ENCODE assay signal across 8 mouse cellular contexts in the genomic region with DNA sequence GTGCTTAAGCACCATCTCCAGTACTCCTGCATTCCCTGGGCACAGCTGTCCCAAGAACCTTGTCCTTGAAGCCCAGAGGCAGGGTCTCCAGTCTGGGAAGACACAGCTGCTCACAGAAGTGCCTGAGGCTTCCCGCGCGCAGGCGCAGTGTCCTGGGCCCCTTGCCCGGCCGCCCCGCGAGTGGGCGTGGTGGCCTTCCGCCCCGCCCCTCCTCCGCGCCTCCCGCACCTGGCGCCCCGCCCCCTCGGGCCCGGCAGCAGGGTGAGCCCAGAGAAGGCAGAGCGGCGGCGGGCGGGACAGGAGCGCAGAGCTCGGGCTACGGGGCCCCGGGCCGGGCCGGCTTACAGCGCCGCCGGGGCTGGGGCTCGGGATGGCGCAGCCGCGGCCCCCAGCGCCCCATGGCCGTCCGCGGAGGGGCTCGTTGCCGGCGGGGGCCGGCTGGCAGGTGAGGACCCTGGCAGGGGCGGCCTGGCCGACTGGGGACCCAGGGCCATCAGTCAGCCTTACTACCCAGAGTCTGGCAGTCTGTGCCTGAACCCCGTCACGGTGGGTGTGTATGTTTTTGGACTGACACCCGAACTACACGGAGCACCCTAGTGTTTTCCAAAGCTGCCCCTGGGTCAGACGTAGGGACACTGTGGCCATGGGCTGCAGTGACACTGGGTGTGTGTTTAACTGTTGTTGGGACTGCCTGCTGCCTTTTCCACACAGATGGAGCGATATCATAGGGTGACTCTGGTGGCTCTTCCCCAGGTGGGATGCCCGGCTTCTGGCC. TPM values are rescaled to one million over a fixed set of nuclear protein-coding genes. Genes with fewer than 3 reads are reported as not detected.
DNase-seq lines count a peak whose midpoint lies in the region; ATAC-seq and TF ChIP-seq lines count a peak whose summit lies in the region.
"Had no signal": no experiment of that assay in that cellular context is flagged by ENCODE, and none has a peak within 500 bp of the region (broad histone marks: within the 10 kb centered on the region; RNA-seq: fewer than 3 reads in every experiment).

No protein-coding gene starts in this region.

- no peak for DNase-seq in Patski (ENCODE audit: low read depth, low spot score)
- peak; percentile 71 for DNase-seq in cerebellum, adult 9-11 months
- peak; percentile 75 to 85 for DNase-seq in gastrocnemius, adult 8-10 months (ENCODE audit: low spot score in 2 of 2)
- peak; percentile 95 for DNase-seq in limb, embryonic 11.5 days (ENCODE audit: low spot score)
- peak; percentile 79 to 83 for DNase-seq in spleen, postnatal 14 days (ENCODE audit: low spot score in 2 of 2)

- peak overlapping the region; percentile 84 for H3K4me2 ChIP-seq in hindbrain, embryonic 15.5 days
- peak overlapping the region; percentile 90 for H3K4me2 ChIP-seq in limb, embryonic 11.5 days (ENCODE audit: low read depth, severe bottlenecking)
- peak overlapping the region; percentile 85 for H3K4me2 ChIP-seq in midbrain, embryonic 13.5 days (replicated peaks)

- H3K4me3 ChIP-seq in hindbrain, embryonic 15.5 days, result peak overlapping the region; percentile 51
- peak overlapping the region; percentile 45 for H3K4me3 ChIP-seq in limb, embryonic 11.5 days (ENCODE audit: low read depth, low read length)
- peak overlapping the region; percentile 60 for H3K4me3 ChIP-seq in midbrain, embryonic 13.5 days (replicated peaks)

- in situ Hi-C loops in Patski (cut with MboI; ENCODE audit: low pct_unique_long_range_greater_than_20kb), result no loop called here

- TF ChIP-seq CTCF in Patski (IDR thresholded peaks at IDR 0.05), result no peak

- 0 out of 2 replicates have a peak, but pooled peaks cover 4% of the 10 kb centered on the region for H3K36me3 ChIP-seq in hindbrain, embryonic 15.5 days
- no peaks in the 10 kb centered on the region for H3K36me3 ChIP-seq in limb, embryonic 11.5 days (ENCODE audit: control insufficient read depth, insufficient read depth, low read length)
- 0 out of 2 replicates have a peak, but pooled peaks cover under 1% of the 10 kb centered on the region for H3K36me3 ChIP-seq in midbrain, embryonic 13.5 days

- peaks cover 37% of the 10 kb centered on the region for H3K4me1 ChIP-seq in hindbrain, embryonic 15.5 days (replicated peaks)
- H3K4me1 ChIP-seq in limb, embryonic 11.5 days (ENCODE audit: control insufficient read depth, insufficient read depth, low read length), result 0 out of 2 replicates have a peak, but pooled peaks cover 4% of the 10 kb centered on the region
- H3K4me1 ChIP-seq in midbrain, embryonic 13.5 days (replicated peaks), result peaks cover 42% of the 10 kb centered on the region

- H3K27me3 ChIP-seq in Patski, result no peaks in the 10 kb centered on the region
- no peaks in the 10 kb centered on the region for H3K27me3 ChIP-seq in hindbrain, embryonic 15.5 days
- H3K27me3 ChIP-seq in limb, embryonic 11.5 days (ENCODE audit: control insufficient read depth, insufficient read depth, low read length), result peaks cover 2% of the 10 kb centered on the region; the same call in 1 of the 2 replicates
- peaks cover 6% of the 10 kb centered on the region; the same call in 1 of the 2 replicates for H3K27me3 ChIP-seq in midbrain, embryonic 13.5 days

- no peak overlapping the region for H3K27ac ChIP-seq in hindbrain, embryonic 15.5 days (replicated peaks)
- H3K27ac ChIP-seq in limb, embryonic 11.5 days (replicated peaks; ENCODE audit: low read depth, low read length), result no peak overlapping the region
- peak overlapping the region; percentile 51; the same call in 1 of the 2 replicates for H3K27ac ChIP-seq in midbrain, embryonic 13.5 days
- H3K27ac ChIP-seq: macrophage had no signal

- 4% methylated on average over 48 of the region's 52 CpGs for WGBS in hindbrain, embryonic 15.5 days
- WGBS in limb, embryonic 11.5 days, result 6% methylated on average over 32 of the region's 52 CpGs
- 3% methylated on average over 52 of the region's 52 CpGs for WGBS in midbrain, embryonic 13.5 days

- H3K9ac ChIP-seq in hindbrain, embryonic 15.5 days, result peak overlapping the region; percentile 60
- peak overlapping the region; percentile 74 for H3K9ac ChIP-seq in limb, embryonic 11.5 days (ENCODE audit: low read length)
- peak overlapping the region; percentile 82 for H3K9ac ChIP-seq in midbrain, embryonic 13.5 days (replicated peaks)

- ATAC-seq in Patski, result peak; percentile 73
- ATAC-seq in hindbrain, embryonic 15.5 days (ENCODE audit: low FRiP score, low read depth), result peak; percentile 59
- peak; percentile 81 for ATAC-seq in limb, embryonic 11.5 days (ENCODE audit: insufficient number of reproducible peaks, low FRiP score, low TSS enrichment, low read depth)
- ATAC-seq in midbrain, embryonic 13.5 days, result peak; percentile 88

- CTCF ChIA-PET in Patski (lab: Charles Lee), result interaction anchor here (0.8 kb wide), 1 partner anchor 23 kb away, joined by 3 read pairs; no protein-coding TSS in a partner anchor

- POLR2A ChIA-PET in Patski (lab: Charles Lee), result interaction anchor here (0.9 to 2.6 kb wide), 5 partner anchors 10 to 27 kb away, joined by 3 to 8 read pairs (median 7); no protein-coding TSS in a partner anchor

- no peaks in the 10 kb centered on the region for H3K9me3 ChIP-seq in hindbrain, embryonic 15.5 days
- H3K9me3 ChIP-seq in limb, embryonic 11.5 days (ENCODE audit: control insufficient read depth, low read length), result no peaks in the 10 kb centered on the region
- H3K9me3 ChIP-seq in midbrain, embryonic 13.5 days, result no peaks in the 10 kb centered on the region

RNA-seq across cellular contexts. Expression of a gene that starts 42.9 kb away (rescaled TPM):
- polyA plus RNA-seq in Patski (2021), result 48.4 TPM
- total RNA-seq in gastrocnemius, adult 8-10 months (2022), result 10 to 100 TPM in 1 of 4 experiments, 1 to 10 TPM in 3; 6.1 to 10.2 (median 6.6) TPM
- 93.2 and 99.6 TPM in 2 replicates for polyA plus RNA-seq in hindbrain, embryonic 15.5 days (2015; fragmentation: Nextera tagmentation; extraction: Ambion mirVana)
- polyA plus RNA-seq in limb, embryonic 11.5 days (2014; fragmentation: Nextera tagmentation; extraction: Ambion mirVana), result 3.6 and 5.3 TPM in 2 replicates
- polyA plus RNA-seq in midbrain, embryonic 13.5 days (2015; fragmentation: Nextera tagmentation; extraction: Ambion mirVana), result 28.5 and 30.4 TPM in 2 replicates
